Mouse (Mus musculus): ENCODE measurements at regions not wholly inside any gene's neighbourhood (a gene's known extent, or its start where the extent isn't known, plus 50 kb on each side); places are given as distances from the start of the nearest gene placed in this dataset.

GRCm38 (mm10) chr11:84760622-84761196 lies 58.6 kb downstream of the Mrm1 start:
- TF ChIP-seq HCFC1 (IDR thresholded peaks at IDR 0.05; ENCODE audit: borderline replicate concordance, insufficient read depth, low read length) (no peak), MAFK (IDR thresholded peaks at IDR 0.05; ENCODE audit: insufficient read depth, low read depth, low read length) (no peak), ZC3H11A (IDR thresholded peaks at IDR 0.05; ENCODE audit: borderline replicate concordance, low read depth, low read length) (no peak)
